Mouse (Mus musculus) stomach, embryonic 15.5 days (tissue): ENCODE data around the gene Mmp28. TPM values are rescaled to one million over a fixed set of nuclear protein-coding genes. Genes with fewer than 3 reads are reported as not detected.
A peak's percentile ranks its signal among the peaks of the same experiment; 100 is the strongest.

Source experiments
- ATAC-seq: fragments of 200-750 bp; cut with Nextera tagmentation; 2 replicates; pipeline ENCODE4 v1.8.0; 2017; ENCODE audit warnings: low read depth, moderate number of reproducible peaks, moderate TSS enrichment; ENCODE audit not compliant: insufficient read depth, low FRiP score
- H3K27ac ChIP-seq: fragments of 300-500 bp; sonication (generic); 2 replicates; pipeline ENCODE4 v1.5.1; 2015; ENCODE audit warnings: mild to moderate bottlenecking, inconsistent platforms
- H3K27me3 ChIP-seq: fragments of 300-500 bp; sonication (generic); replicated peaks from 2 replicates; pipeline ENCODE4 v1.6.1; 2015; ENCODE audit warnings: inconsistent platforms
- H3K36me3 ChIP-seq: fragments of 300-500 bp; sonication (generic); 2 replicates; pipeline ENCODE4 v1.6.1; 2015; ENCODE audit warnings: inconsistent platforms
- H3K4me1 ChIP-seq: fragments of 300-500 bp; sonication (generic); 2 replicates; pipeline ENCODE4 v1.6.1; 2015; ENCODE audit warnings: inconsistent platforms
- H3K4me2 ChIP-seq: fragments of 300-500 bp; sonication (generic); 2 replicates; pipeline ENCODE4 v1.6.1; 2015; ENCODE audit warnings: mild to moderate bottlenecking, inconsistent platforms
- H3K4me3 ChIP-seq: fragments of 300-500 bp; sonication (generic); replicated peaks from 2 replicates; pipeline ENCODE4 v1.5.1; 2015; ENCODE audit warnings: inconsistent platforms
- H3K9ac ChIP-seq: fragments of 300-500 bp; sonication (generic); 2 replicates; pipeline ENCODE4 v1.6.1; 2015; ENCODE audit warnings: inconsistent platforms
- H3K9me3 ChIP-seq: fragments of 300-500 bp; sonication (generic); 2 replicates; pipeline ENCODE4 v1.6.1; 2016; ENCODE audit warnings: inconsistent platforms
- WGBS: fragments of 180-500 bp; shearing (Covaris S2); methylation state at CpG from one replicate; pipeline ENCODE4 v1.1.7; 2015; 5-methylcytosine and 5-hydroxymethylcytosine counted together
- polyA plus RNA-seq: library from polyadenylated mRNA; unstranded; fragments of >200 nt; fragmentation: Nextera tagmentation; extraction: Ambion mirVana; gene quantifications from 2 replicates; pipeline ENCODE4 v1.2.1, GENCODE M21; 2015

The Mmp28 gene
- polyA plus RNA-seq, 1 experiment from 2014 or later = 3.1 TPM

- Histone ChIP-seq H3K27ac (no peak overlapping the region), H3K27me3 (peaks cover 48% of the 10 kb centered on the region), H3K36me3 (no peaks in the 10 kb centered on the region), H3K9me3 (no peaks in the 10 kb centered on the region), H3K4me3 (no peak overlapping the region), H3K9ac (no peak overlapping the region), H3K4me1 (peaks cover 38% of the 10 kb centered on the region), H3K4me2 (no peak overlapping the region)
- no peak for ATAC-seq
- 4% methylated on average over 7 of the region's 7 CpGs for WGBS
Measured at GRCm38 (mm10) chr11:83443824-83444223, 19.0 kb downstream of the Mmp28 start.

- Histone ChIP-seq H3K27ac (no peak overlapping the region), H3K4me3 (no peak overlapping the region; the same call in 1 of the 2 replicates), H3K4me1 (peaks cover 28% of the 10 kb centered on the region), H3K9me3 (no peaks in the 10 kb centered on the region), H3K9ac (no peak overlapping the region), H3K27me3 (peaks cover 48% of the 10 kb centered on the region), H3K36me3 (no peaks in the 10 kb centered on the region), H3K4me2 (peak overlapping the region; percentile 47)
- 10% methylated on average over 29 of the region's 29 CpGs for WGBS
- ATAC-seq = no peak
Measured at GRCm38 (mm10) chr11:83442596-83443267, 20.1 kb downstream of the Mmp28 start.

- no peak overlapping the region for H3K9ac ChIP-seq
- H3K36me3 ChIP-seq = no peaks in the 10 kb centered on the region
- H3K4me2 ChIP-seq = peak overlapping the region; percentile 90; the same call in 1 of the 2 replicates
- no peak for ATAC-seq
- H3K9me3 ChIP-seq = no peaks in the 10 kb centered on the region
- H3K27me3 ChIP-seq = peaks cover 44% of the 10 kb centered on the region
- WGBS = 49% methylated on average over 7 of the region's 7 CpGs
- H3K4me3 ChIP-seq = 0 out of 2 replicates have a peak overlapping the region, but pooled peaks have one; percentile 63
- H3K27ac ChIP-seq = no peak overlapping the region
- H3K4me1 ChIP-seq = peaks cover 22% of the 10 kb centered on the region
Measured at GRCm38 (mm10) chr11:83441235-83441634, 21.6 kb downstream of the Mmp28 start.

- H3K4me3 ChIP-seq = peak overlapping the region; percentile 63
- no peak overlapping the region for H3K27ac ChIP-seq
- peaks cover 42% of the 10 kb centered on the region for H3K27me3 ChIP-seq
- under 1% methylated on average over 67 of the region's 75 CpGs for WGBS
- peak overlapping the region; percentile 35 for H3K9ac ChIP-seq
- H3K36me3 ChIP-seq = no peaks in the 10 kb centered on the region
- peak; percentile 93 for ATAC-seq
- H3K4me2 ChIP-seq = peak overlapping the region; percentile 90
- H3K9me3 ChIP-seq = no peaks in the 10 kb centered on the region
- H3K4me1 ChIP-seq = peaks cover 22% of the 10 kb centered on the region
Measured at GRCm38 (mm10) chr11:83440081-83441064, 22.5 kb downstream of the Mmp28 start.

GRCm38 (mm10) chr11:83439426-83440060, 23.3 kb downstream of the Mmp28 start:
- Histone ChIP-seq H3K4me2 (peak overlapping the region; percentile 90), H3K9me3 (no peaks in the 10 kb centered on the region), H3K27ac (no peak overlapping the region), H3K36me3 (no peaks in the 10 kb centered on the region), H3K27me3 (peaks cover 34% of the 10 kb centered on the region), H3K4me3 (peak overlapping the region; percentile 63), H3K9ac (no peak overlapping the region), H3K4me1 (peaks cover 17% of the 10 kb centered on the region)
- no peak for ATAC-seq
- WGBS = 28% methylated on average over 11 of the region's 11 CpGs

GRCm38 (mm10) chr11:83437377-83437776, 25.5 kb downstream of the Mmp28 start, which contains the start of gene 1700020L24Rik:
Gene 1700020L24Rik (plus strand): TSS chr11:83437677.
- H3K9me3 ChIP-seq = no peaks in the 10 kb centered on the region
- peaks cover 13% of the 10 kb centered on the region for H3K27me3 ChIP-seq
- no peak within 1 kb of the TSS for H3K9ac ChIP-seq
- H3K4me1 ChIP-seq = 0 out of 2 replicates have a peak, but pooled peaks cover 4% of the 10 kb centered on the region
- no peak within 1 kb of the TSS for H3K4me3 ChIP-seq
- WGBS = 68% methylated on average over 1 of the region's 1 CpGs
- no peak within 1 kb of the TSS for H3K4me2 ChIP-seq
- no peaks in the 10 kb centered on the region for H3K36me3 ChIP-seq
- no peak for ATAC-seq
- H3K27ac ChIP-seq = no peak within 1 kb of the TSS

GRCm38 (mm10) chr11:83432533-83432932, 30.3 kb downstream of the Mmp28 start:
- no peak for ATAC-seq
- H3K9me3 ChIP-seq = no peaks in the 10 kb centered on the region
- H3K4me3 ChIP-seq = no peak overlapping the region
- WGBS = 71% methylated on average over 2 of the region's 2 CpGs
- no peak overlapping the region for H3K27ac ChIP-seq
- peaks cover 21% of the 10 kb centered on the region for H3K27me3 ChIP-seq
- H3K4me1 ChIP-seq = no peaks in the 10 kb centered on the region
- no peaks in the 10 kb centered on the region for H3K36me3 ChIP-seq
- H3K9ac ChIP-seq = no peak overlapping the region
- H3K4me2 ChIP-seq = no peak overlapping the region

GRCm38 (mm10) chr11:83429355-83429754, 33.5 kb downstream of the Mmp28 start, which contains the start of gene Gas2l2:
Gene Gas2l2 (minus strand): TSS chr11:83429455.
- Histone ChIP-seq H3K9ac (no peak within 1 kb of the TSS), H3K4me3 (no peak within 1 kb of the TSS), H3K27ac (no peak within 1 kb of the TSS), H3K36me3 (no peaks in the 10 kb centered on the region), H3K9me3 (no peaks in the 10 kb centered on the region), H3K4me1 (no peaks in the 10 kb centered on the region), H3K27me3 (peaks cover 32% of the 10 kb centered on the region), H3K4me2 (no peak within 1 kb of the TSS)
- no peak for ATAC-seq
- whole genome bisulfite sequencing = 47% methylated on average over 5 of the region's 5 CpGs

GRCm38 (mm10) chr11:83426964-83427363, 35.9 kb downstream of the Mmp28 start:
- H3K9ac ChIP-seq = no peak overlapping the region
- no peak overlapping the region for H3K27ac ChIP-seq
- H3K36me3 ChIP-seq = no peaks in the 10 kb centered on the region
- H3K4me3 ChIP-seq = no peak overlapping the region
- 27% methylated on average over 17 of the region's 17 CpGs for WGBS
- ATAC-seq = no peak
- no peaks in the 10 kb centered on the region for H3K9me3 ChIP-seq
- peaks cover 32% of the 10 kb centered on the region for H3K27me3 ChIP-seq
- no peaks in the 10 kb centered on the region for H3K4me1 ChIP-seq
- H3K4me2 ChIP-seq = no peak overlapping the region

GRCm38 (mm10) chr11:83424681-83425080, 38.2 kb downstream of the Mmp28 start:
- peaks cover 47% of the 10 kb centered on the region for H3K27me3 ChIP-seq

GRCm38 (mm10) chr11:83421305-83421704, 41.6 kb downstream of the Mmp28 start:
- Histone ChIP-seq H3K4me2 (no peak overlapping the region), H3K4me1 (no peaks in the 10 kb centered on the region), H3K9ac (no peak overlapping the region), H3K4me3 (no peak overlapping the region), H3K27ac (no peak overlapping the region), H3K27me3 (peaks cover 40% of the 10 kb centered on the region), H3K36me3 (no peaks in the 10 kb centered on the region), H3K9me3 (no peaks in the 10 kb centered on the region)
- ATAC-seq = no peak
- WGBS = 2% methylated on average over 9 of the region's 9 CpGs

More at GRCm38 (mm10) chr11:83424681-83425080, 38.2 kb downstream of the Mmp28 start:
- ATAC-seq = no peak
- WGBS = 7% methylated on average over 8 of the region's 8 CpGs
- Histone ChIP-seq H3K4me1 (no peaks in the 10 kb centered on the region), H3K9me3 (no peaks in the 10 kb centered on the region), H3K4me3 (no peak overlapping the region), H3K4me2 (no peak overlapping the region), H3K36me3 (no peaks in the 10 kb centered on the region), H3K9ac (no peak overlapping the region), H3K27ac (no peak overlapping the region)
